Mouse (Mus musculus) midbrain, embryonic 14.5 days (tissue): ENCODE results near the gene Krt14. TPM values are rescaled to one million over a fixed set of nuclear protein-coding genes. Genes with fewer than 3 reads are reported as not detected.

Source experiments
- polyA plus RNA-seq: library from polyadenylated mRNA; unstranded; fragments of >200 nt; fragmentation: Nextera tagmentation; extraction: Ambion mirVana; gene quantifications from 2 replicates; pipeline ENCODE4 v1.2.1, GENCODE M21; 2014

Gene Krt14
- polyA plus RNA-seq, 1 experiment from 2014 or later, result not detected

Other genes starting within 250 kb of the Krt14 start
- not detected in 2 replicates for gene Krtap29-1, start 228.5 kb downstream of the Krt14 start, polyA plus RNA-seq
- not detected in 2 replicates for gene Krtap16-1, start 221.0 kb downstream of the Krt14 start, polyA plus RNA-seq
- gene Krtap17-1, start 213.6 kb downstream of the Krt14 start, polyA plus RNA-seq, result 0.61 TPM in 1 of 2 replicates, not detected in the other
- gene Krt33a, start 191.3 kb downstream of the Krt14 start, polyA plus RNA-seq, result not detected in 2 replicates
- not detected in 2 replicates for gene Krt33b, start 177.7 kb downstream of the Krt14 start, polyA plus RNA-seq
- gene Krt34, start 166.0 kb downstream of the Krt14 start, polyA plus RNA-seq, result not detected in 2 replicates
- not detected in 2 replicates for gene Krt31, start 157.0 kb downstream of the Krt14 start, polyA plus RNA-seq
- gene Krt32, start 119.3 kb downstream of the Krt14 start, polyA plus RNA-seq, result not detected in 2 replicates
- gene Krt35, start 111.3 kb downstream of the Krt14 start, polyA plus RNA-seq, result not detected in 2 replicates
- not detected in 2 replicates for gene Krt36, start 101.9 kb downstream of the Krt14 start, polyA plus RNA-seq
- not detected in 2 replicates for gene Krt13, start 86.0 kb downstream of the Krt14 start, polyA plus RNA-seq
- gene Krt15, start 71.6 kb downstream of the Krt14 start, polyA plus RNA-seq, result 0.16 TPM in 1 of 2 replicates, not detected in the other
- 0.72 and 1.4 TPM in 2 replicates for gene Krt19, start 58.9 kb downstream of the Krt14 start, polyA plus RNA-seq
- not detected in 2 replicates for gene Krt9, start 14.3 kb downstream of the Krt14 start, polyA plus RNA-seq
- gene Krt16, start 41.4 kb upstream of the Krt14 start, polyA plus RNA-seq, result not detected in 2 replicates
- not detected in 2 replicates for gene Krt17, start 53.5 kb upstream of the Krt14 start, polyA plus RNA-seq
- not detected in 2 replicates for gene Krt42, start 62.3 kb upstream of the Krt14 start, polyA plus RNA-seq
- 1,318 and 1,476 TPM in 2 replicates for gene Eif1, start 112.3 kb upstream of the Krt14 start, polyA plus RNA-seq
- 0.93 and 1.3 TPM in 2 replicates for gene Gast, start 126.9 kb upstream of the Krt14 start, polyA plus RNA-seq
- 108 and 170 TPM in 2 replicates for gene Hap1, start 148.6 kb upstream of the Krt14 start, polyA plus RNA-seq
- 70.0 and 75.2 TPM in 2 replicates for gene Jup, start 190.2 kb upstream of the Krt14 start, polyA plus RNA-seq
- gene P3h4, start 207.3 kb upstream of the Krt14 start, polyA plus RNA-seq, result 13.9 and 16.4 TPM in 2 replicates
- gene Fkbp10, start 208.1 kb upstream of the Krt14 start, polyA plus RNA-seq, result 9.0 and 20.1 TPM in 2 replicates
- 84.9 and 100 TPM in 2 replicates for gene Nt5c3b, start 234.3 kb upstream of the Krt14 start, polyA plus RNA-seq
- gene Klhl10, start 234.4 kb upstream of the Krt14 start, polyA plus RNA-seq, result 0.55 and 0.82 TPM in 2 replicates